Comparison of ENCODE assay signal across 9 mouse cellular contexts in the genomic region with DNA sequence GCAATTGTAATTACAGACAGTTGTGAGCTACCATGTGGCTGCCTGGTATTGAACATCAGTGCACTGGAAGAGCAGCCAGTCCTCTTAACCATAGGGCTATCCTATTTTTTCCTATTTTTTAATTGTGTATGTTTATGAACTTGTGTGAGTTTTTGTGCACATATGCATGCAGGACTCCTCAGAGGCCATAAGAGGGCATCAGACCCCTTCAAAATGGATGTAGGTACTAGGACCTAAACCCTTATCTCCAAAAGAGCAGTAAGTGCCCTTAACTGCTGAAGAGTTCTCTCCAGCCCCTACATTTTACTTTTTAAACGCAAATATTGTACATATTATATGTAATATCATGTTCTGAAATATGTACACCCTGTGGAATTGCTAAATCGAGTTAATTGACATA. TPM values are rescaled to one million over a fixed set of nuclear protein-coding genes. Genes with fewer than 3 reads are reported as not detected.
DNase-seq lines count a peak whose midpoint lies in the region; ATAC-seq and TF ChIP-seq lines count a peak whose summit lies in the region.
"Had no signal": no experiment of that assay in that cellular context is flagged by ENCODE, and none has a peak within 500 bp of the region (broad histone marks: within the 10 kb centered on the region; RNA-seq: fewer than 3 reads in every experiment).

No protein-coding gene starts in this region.

- no peak overlapping the region for H3K4me2 ChIP-seq in embryonic facial prominence, embryonic 11.5 days (ENCODE audit: low read depth, low read length)
- H3K4me2 ChIP-seq in intestine, embryonic 15.5 days (replicated peaks) = no peak overlapping the region

- no peaks in the 10 kb centered on the region for H3K36me3 ChIP-seq in embryonic facial prominence, embryonic 11.5 days (replicated peaks; ENCODE audit: control insufficient read depth, insufficient read depth, low read depth, low read length)
- H3K36me3 ChIP-seq in embryonic facial prominence, embryonic 10.5 days (replicated peaks) = no peaks in the 10 kb centered on the region
- no peaks in the 10 kb centered on the region for H3K36me3 ChIP-seq in liver, adult 2 months (ENCODE audit: control insufficient read depth, insufficient read depth, low read length)
- no peaks in the 10 kb centered on the region for H3K36me3 ChIP-seq in intestine, embryonic 15.5 days

- 26% methylated on average over 2 of the region's 2 CpGs for WGBS in embryonic facial prominence, embryonic 11.5 days
- 33% methylated on average over 2 of the region's 2 CpGs for WGBS in embryonic facial prominence, embryonic 10.5 days
- WGBS in liver, adult 2 months = 33% methylated on average over 2 of the region's 2 CpGs
- WGBS in intestine, embryonic 15.5 days = 35% methylated on average over 2 of the region's 2 CpGs

- no peaks in the 10 kb centered on the region for H3K9me3 ChIP-seq in embryonic facial prominence, embryonic 11.5 days (replicated peaks; ENCODE audit: control insufficient read depth, low read length)
- H3K9me3 ChIP-seq in embryonic facial prominence, embryonic 10.5 days = no peaks in the 10 kb centered on the region
- no peaks in the 10 kb centered on the region for H3K9me3 ChIP-seq in intestine, embryonic 15.5 days

- H3K27me3 ChIP-seq in embryonic facial prominence, embryonic 11.5 days (ENCODE audit: control insufficient read depth, insufficient read depth, low read length) = no peaks in the 10 kb centered on the region
- H3K27me3 ChIP-seq in embryonic facial prominence, embryonic 10.5 days (replicated peaks; ENCODE audit: low read depth, poor library complexity, severe bottlenecking) = peaks cover 50% of the 10 kb centered on the region
- no peaks in the 10 kb centered on the region for H3K27me3 ChIP-seq in liver, adult 2 months (ENCODE audit: control insufficient read depth, insufficient read depth, low read length)
- no peaks in the 10 kb centered on the region for H3K27me3 ChIP-seq in intestine, embryonic 15.5 days (replicated peaks)

- H3K27ac ChIP-seq in embryonic facial prominence, embryonic 11.5 days (replicated peaks; ENCODE audit: low read depth, low read length) = no peak overlapping the region
- H3K27ac ChIP-seq in embryonic facial prominence, embryonic 10.5 days (replicated peaks) = no peak overlapping the region
- no peak overlapping the region for H3K27ac ChIP-seq in liver, adult 2 months (replicated peaks; ENCODE audit: insufficient read depth, low read depth, low read length)
- H3K27ac ChIP-seq in intestine, embryonic 15.5 days = no peak overlapping the region

- ATAC-seq in embryonic facial prominence, embryonic 11.5 days (replicated peaks; ENCODE audit: insufficient number of reproducible peaks, low FRiP score, low TSS enrichment, low read depth) = no peak
- ATAC-seq in megakaryocyte progenitor cell, adult 5-6 weeks (replicated peaks; ENCODE audit: poor library complexity) = peak; percentile 77
- no peak for ATAC-seq in intestine, embryonic 15.5 days

- H3K79me2 ChIP-seq in liver, adult 2 months (ENCODE audit: control insufficient read depth, insufficient read depth, low read length) = no peaks in the 10 kb centered on the region

- no peaks in the 10 kb centered on the region for H3K4me1 ChIP-seq in embryonic facial prominence, embryonic 11.5 days (ENCODE audit: control insufficient read depth, insufficient read depth, low read length)
- H3K4me1 ChIP-seq in embryonic facial prominence, embryonic 10.5 days = no peaks in the 10 kb centered on the region
- no peaks in the 10 kb centered on the region for H3K4me1 ChIP-seq in liver, adult 2 months (ENCODE audit: control insufficient read depth, insufficient read depth, low read length)
- H3K4me1 ChIP-seq in intestine, embryonic 15.5 days (replicated peaks) = no peaks in the 10 kb centered on the region

- H3K9ac ChIP-seq in embryonic facial prominence, embryonic 11.5 days (replicated peaks; ENCODE audit: low read length) = no peak overlapping the region
- no peak overlapping the region for H3K9ac ChIP-seq in liver, adult 2 months (ENCODE audit: low read depth, low read length)
- H3K9ac ChIP-seq in intestine, embryonic 15.5 days = no peak overlapping the region

- DNase-seq in embryonic facial prominence, embryonic 11.5 days (ENCODE audit: low spot score) = peak; percentile 59
- no peak for DNase-seq in embryonic facial prominence, embryonic 10.5 days (ENCODE audit: low spot score)
- peak; percentile 19 for DNase-seq in liver, adult 2 months (ENCODE audit: extremely low read depth, low read depth, low spot score)
- DNase-seq in liver = no peak
- peak; percentile 1 for DNase-seq in brain, embryonic 18.5 days (ENCODE audit: low read depth, low spot score)
- DNase-seq in Muller cell, postnatal 12 days (ENCODE audit: inconsistent ontology term) = no peak

- no peak overlapping the region for H3K4me3 ChIP-seq in embryonic facial prominence, embryonic 11.5 days (ENCODE audit: low read depth, low read length)
- H3K4me3 ChIP-seq in embryonic facial prominence, embryonic 10.5 days = no peak overlapping the region
- no peak overlapping the region for H3K4me3 ChIP-seq in liver, adult 2 months (ENCODE audit: insufficient read depth, low read depth, low read length)
- no peak overlapping the region for H3K4me3 ChIP-seq in intestine, embryonic 15.5 days (replicated peaks)

- TF ChIP-seq CTCF in liver, adult 2 months (IDR thresholded peaks at IDR 0.05; ENCODE audit: low read depth, low read length) = no peak

- no peak for TF ChIP-seq POLR2A in liver, adult 2 months (IDR thresholded peaks at IDR 0.05; ENCODE audit: extremely low read depth, insufficient read depth, low read length)

RNA-seq across cellular contexts. Expression of a gene that starts 11.1 kb away (rescaled TPM):
- polyA plus RNA-seq in embryonic facial prominence, embryonic 11.5 days (2014; fragmentation: Nextera tagmentation; extraction: Ambion mirVana) = 0.14 TPM in 1 of 2 replicates, not detected in the other
- polyA plus RNA-seq in embryonic facial prominence, embryonic 10.5 days (2016; fragmentation: Nextera tagmentation; extraction: Ambion mirVana) = not detected in 2 replicates
- total RNA-seq in liver, adult 2 months (2014; rRNA removed) = not detected in 2 replicates
- not detected in 2 replicates for polyA plus RNA-seq in liver, adult 2 months (2012; rRNA removed)
- 0.51 TPM in 1 of 2 replicates, not detected in the other for total RNA-seq in megakaryocyte progenitor cell, adult 5-6 weeks (2015)
- total RNA-seq in megakaryocyte progenitor cell, adult 5-6 weeks (2017) = 0.12 TPM in 1 of 2 replicates, not detected in the other
- 0.08 TPM in 1 of 2 replicates, not detected in the other for polyA plus RNA-seq in intestine, embryonic 15.5 days (2015; fragmentation: Nextera tagmentation; extraction: Ambion mirVana)
- polyA plus RNA-seq: spleen, adult 2 months had no signal

RNA-seq across cellular contexts. Expression of a gene that starts 11.3 kb away (rescaled TPM):
- not detected in 2 replicates for polyA plus RNA-seq in embryonic facial prominence, embryonic 11.5 days (2014; fragmentation: Nextera tagmentation; extraction: Ambion mirVana)
- polyA plus RNA-seq in embryonic facial prominence, embryonic 10.5 days (2016; fragmentation: Nextera tagmentation; extraction: Ambion mirVana) = 0.24 TPM in 1 of 2 replicates, not detected in the other
- not detected in 2 replicates for total RNA-seq in liver, adult 2 months (2014; rRNA removed)
- polyA plus RNA-seq in liver, adult 2 months (2012; rRNA removed) = not detected in 2 replicates
- total RNA-seq in megakaryocyte progenitor cell, adult 5-6 weeks (2015) = not detected in 2 replicates
- 0.30 TPM in 1 of 2 replicates, not detected in the other for total RNA-seq in megakaryocyte progenitor cell, adult 5-6 weeks (2017)
- 0.19 and 0.23 TPM in 2 replicates for polyA plus RNA-seq in intestine, embryonic 15.5 days (2015; fragmentation: Nextera tagmentation; extraction: Ambion mirVana)
- polyA plus RNA-seq: spleen, adult 2 months had no signal

RNA-seq across cellular contexts. Expression of a gene that starts 43.7 kb away (rescaled TPM):
- polyA plus RNA-seq in embryonic facial prominence, embryonic 11.5 days (2014; fragmentation: Nextera tagmentation; extraction: Ambion mirVana) = 14.8 and 16.2 TPM in 2 replicates
- polyA plus RNA-seq in embryonic facial prominence, embryonic 10.5 days (2016; fragmentation: Nextera tagmentation; extraction: Ambion mirVana) = 27.5 and 30.0 TPM in 2 replicates
- total RNA-seq in liver, adult 2 months (2014; rRNA removed) = 0.46 and 0.54 TPM in 2 replicates
- polyA plus RNA-seq in liver, adult 2 months (2012; rRNA removed) = 0.15 and 0.27 TPM in 2 replicates
- total RNA-seq in megakaryocyte progenitor cell, adult 5-6 weeks (2015) = 20.3 and 21.1 TPM in 2 replicates
- total RNA-seq in megakaryocyte progenitor cell, adult 5-6 weeks (2017) = 8.6 and 9.2 TPM in 2 replicates
- 8.4 and 10.4 TPM in 2 replicates for polyA plus RNA-seq in intestine, embryonic 15.5 days (2015; fragmentation: Nextera tagmentation; extraction: Ambion mirVana)

Comparison
In these comparisons a context has a peak if more than half of its experiments do, and no peak if none do; other contexts are left out.
1. DNase-seq: peak in embryonic facial prominence, embryonic 11.5 days (single experiment), liver, adult 2 months (single experiment) and brain, embryonic 18.5 days (single experiment); none in embryonic facial prominence, embryonic 10.5 days (single experiment), liver (single experiment) and Muller cell, postnatal 12 days (single experiment).